Mouse (Mus musculus): ENCODE measurements around the gene B230307C23Rik.

GRCm38 (mm10) chr16:97995849-97996615 is 1.1 kb upstream of the B230307C23Rik start:
- TF ChIP-seq CTCF (conservative IDR thresholded peaks at IDR 0.05 in 1 of 2, IDR thresholded peaks at IDR 0.05 in 1 of 2; ENCODE audit: low read depth in 2 of 2, low read length in 2 of 2) (no peak), POLR2A (IDR thresholded peaks at IDR 0.05; ENCODE audit: low read depth, low read length) (no peak), EP300 (IDR thresholded peaks at IDR 0.05; ENCODE audit: low read length) (no peak), ZNF384 (IDR thresholded peaks at IDR 0.05; ENCODE audit: low read depth, low read length) (no peak), KAT2A (IDR thresholded peaks at IDR 0.05; ENCODE audit: insufficient replicate concordance, low read length) (no peak), ELF1 (IDR thresholded peaks at IDR 0.05; ENCODE audit: low read depth, low read length) (no peak), E2F4 (IDR thresholded peaks at IDR 0.05; ENCODE audit: insufficient replicate concordance, low read depth, low read length) (no peak), ZC3H11A (IDR thresholded peaks at IDR 0.05; ENCODE audit: low read depth, low read length) (no peak), TCF12 (IDR thresholded peaks at IDR 0.05; ENCODE audit: low read depth, low read length) (no peak)
